In the genomic region with DNA sequence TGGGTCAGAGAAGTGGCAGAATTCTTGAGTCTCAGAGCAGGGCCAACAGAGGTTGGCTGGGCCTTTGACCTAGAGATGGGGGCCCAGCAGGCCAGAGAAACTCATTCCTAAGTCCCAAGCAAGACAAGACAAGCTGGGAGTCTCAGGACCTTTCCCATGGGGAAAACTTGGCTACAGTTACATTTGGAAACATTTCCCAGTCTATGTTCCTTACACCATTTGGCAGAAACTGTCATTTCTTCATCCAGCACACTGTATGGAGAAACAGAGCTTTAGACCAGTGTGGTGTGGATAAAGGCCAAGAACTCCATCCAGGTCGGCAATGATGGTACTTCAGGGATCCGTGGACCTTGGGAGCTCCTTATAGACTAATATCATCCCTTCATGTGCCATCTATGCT, we compare ENCODE assay signal across 7 mouse cellular contexts.
"Had no signal": no experiment of that assay in that cellular context is flagged by ENCODE, and none has a peak within 500 bp of the region (broad histone marks: within the 10 kb centered on the region; RNA-seq: fewer than 3 reads in every experiment).

No protein-coding gene starts in this region.

- H3K27ac ChIP-seq: liver, embryonic 14.5 days; midbrain, embryonic 10.5 days; stomach, embryonic 15.5 days had no signal

- DNase-seq: layer of hippocampus, adult 9-11 months had no signal

- H3K36me3 ChIP-seq: limb, embryonic 12.5 days; midbrain, embryonic 10.5 days; neural tube, embryonic 12.5 days; stomach, embryonic 15.5 days had no signal

- H3K27me3 ChIP-seq: neural tube, embryonic 12.5 days; stomach, embryonic 15.5 days had no signal

- H3K4me1 ChIP-seq: midbrain, embryonic 10.5 days; neural tube, embryonic 12.5 days; stomach, embryonic 15.5 days had no signal

- H3K9ac ChIP-seq: limb, embryonic 12.5 days; liver, embryonic 14.5 days; neural tube, embryonic 12.5 days; stomach, embryonic 15.5 days had no signal

- H3K4me3 ChIP-seq: limb, embryonic 12.5 days; midbrain, embryonic 10.5 days; myocyte; neural tube, embryonic 12.5 days; stomach, embryonic 15.5 days had no signal

- H3K4me2 ChIP-seq: limb, embryonic 12.5 days; neural tube, embryonic 12.5 days; stomach, embryonic 15.5 days had no signal

- H3K9me3 ChIP-seq: limb, embryonic 12.5 days; midbrain, embryonic 10.5 days; neural tube, embryonic 12.5 days; stomach, embryonic 15.5 days had no signal
